Mouse (Mus musculus): ENCODE measurements around the gene Scamp3.
A peak's percentile ranks its signal among the peaks of the same experiment; 100 is the strongest.
"Not testable (repeated sequence)": the region's sequence is repeated elsewhere in the genome, so short reads cannot be mapped to it uniquely, and the experiment has no call there.

The Scamp3 gene

DNA sequence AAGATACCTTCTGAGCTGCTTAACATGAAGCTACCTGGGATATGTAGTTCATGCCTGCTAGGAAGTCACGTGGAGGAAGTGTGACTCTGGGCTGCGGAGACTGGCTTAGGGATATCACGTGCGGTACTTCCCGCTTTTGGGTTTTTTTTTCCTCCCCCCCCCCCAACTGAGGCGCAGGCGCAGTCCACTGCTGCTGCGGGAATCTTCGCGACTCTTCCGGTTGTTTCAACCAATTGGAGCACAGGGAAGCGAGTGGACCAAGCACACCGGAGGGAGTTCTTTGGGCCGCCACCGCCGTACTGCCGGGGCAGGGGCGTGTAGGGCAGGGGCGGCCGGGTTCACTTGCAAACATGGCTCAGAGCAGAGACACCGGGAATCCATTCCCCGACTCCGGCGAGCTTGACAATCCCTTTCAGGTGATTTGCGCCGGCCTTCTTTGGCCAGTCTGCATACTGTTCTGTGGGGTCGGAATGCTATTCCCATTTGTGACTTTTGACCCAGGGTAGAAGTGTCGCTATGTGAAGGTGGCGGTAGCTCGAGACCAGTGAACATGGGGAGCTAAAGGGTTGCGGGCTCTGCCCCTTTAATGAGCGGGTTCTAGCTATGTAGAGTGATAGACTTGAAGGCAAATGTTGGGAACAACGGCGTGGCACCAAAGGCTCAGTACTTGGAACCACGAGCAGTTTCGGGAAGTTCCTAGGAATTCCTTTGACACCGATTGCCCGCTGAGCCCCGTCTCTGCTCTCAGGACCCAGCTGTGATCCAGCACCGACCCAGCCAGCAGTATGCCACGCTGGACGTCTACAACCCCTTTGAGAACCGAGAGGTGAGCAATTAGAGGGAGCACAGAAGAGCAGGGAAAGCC, at the start of gene Scamp3:
Gene Scamp3 (plus strand): TSS at position 232 of the 865 bp plus-strand sequence.
- DNase-seq (ENCODE audit: low spot score): peak; percentile 95

DNA sequence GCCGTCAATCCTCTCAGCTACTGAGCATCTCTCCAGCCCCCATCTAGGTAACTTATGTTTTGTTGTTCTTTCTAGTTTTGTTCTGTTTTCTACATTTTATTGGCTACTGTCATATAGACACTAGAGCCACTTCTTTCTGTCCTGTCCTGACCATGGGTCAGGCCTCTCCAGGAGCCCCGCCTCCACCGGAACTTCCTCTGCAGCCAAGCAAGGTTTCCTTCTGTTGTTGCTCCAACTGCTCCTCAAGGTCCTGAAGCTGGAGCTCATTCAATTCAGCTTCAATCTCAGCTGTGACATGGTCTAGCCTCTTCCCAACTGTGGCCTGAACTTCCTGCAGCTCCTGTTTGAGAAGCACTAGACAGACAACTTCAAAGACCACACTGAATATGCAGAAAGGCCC, 47.4 kb upstream of the Scamp3 start:
- no peak for DNase-seq (ENCODE audit: low spot score)

DNA sequence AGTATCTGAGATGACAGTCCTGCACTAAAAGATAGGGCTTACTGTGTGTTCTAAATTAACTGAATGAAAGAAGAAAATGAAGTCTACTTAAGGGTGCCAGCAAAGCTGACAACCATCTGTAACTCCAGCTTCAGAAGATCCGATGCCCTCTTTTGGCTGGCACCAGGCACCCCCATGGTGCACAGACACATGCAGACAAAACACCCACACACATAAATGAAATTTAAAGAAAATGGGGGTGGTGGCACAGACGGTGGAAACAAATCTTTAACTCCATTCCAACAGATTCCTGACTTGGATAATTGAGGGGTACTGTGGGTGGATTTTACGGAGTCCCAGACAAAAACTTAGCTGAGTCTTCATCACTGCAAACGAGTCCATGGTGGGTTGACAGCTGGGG, 45.5 kb upstream of the Scamp3 start:
- no peak for DNase-seq (ENCODE audit: low spot score)

DNA sequence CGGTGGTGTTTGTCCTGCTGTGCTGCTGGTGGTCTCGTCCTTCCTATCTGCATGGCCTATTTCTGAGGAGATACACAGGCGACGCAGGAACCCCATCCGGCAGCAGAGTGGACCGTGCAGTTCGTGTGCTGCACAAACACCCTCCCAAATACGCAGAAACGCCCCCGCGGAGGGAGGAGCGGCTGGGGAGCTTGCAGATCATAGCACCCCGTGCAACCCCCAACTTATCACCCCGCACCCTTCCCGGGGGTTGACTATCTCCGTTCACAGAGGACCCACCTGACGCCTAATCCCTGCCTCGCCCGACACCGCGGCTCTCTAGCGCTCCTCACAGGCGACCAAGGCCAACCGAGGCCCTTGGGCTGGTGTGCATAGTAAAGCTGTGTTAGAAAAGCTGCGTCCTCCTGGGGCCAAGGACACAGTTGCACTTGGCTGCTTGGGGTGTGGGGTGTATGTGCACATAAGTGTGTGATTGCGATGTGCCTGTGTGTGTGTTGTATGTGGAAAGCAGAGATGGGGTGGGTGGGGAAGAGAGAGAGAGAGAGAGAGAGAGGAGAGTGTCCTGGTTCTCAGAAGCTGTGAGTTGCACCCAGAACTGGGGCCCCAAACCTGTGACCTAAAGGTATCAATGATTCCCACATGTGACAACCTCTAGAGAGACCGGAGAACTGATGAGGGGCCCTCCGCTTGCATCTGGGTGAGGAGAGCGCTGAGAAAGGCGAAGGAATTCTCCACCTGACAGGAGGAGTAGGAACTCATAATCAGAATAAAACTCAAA, 44.8 kb upstream of the Scamp3 start:
- DNase-seq (ENCODE audit: low spot score): peak; percentile 94

DNA sequence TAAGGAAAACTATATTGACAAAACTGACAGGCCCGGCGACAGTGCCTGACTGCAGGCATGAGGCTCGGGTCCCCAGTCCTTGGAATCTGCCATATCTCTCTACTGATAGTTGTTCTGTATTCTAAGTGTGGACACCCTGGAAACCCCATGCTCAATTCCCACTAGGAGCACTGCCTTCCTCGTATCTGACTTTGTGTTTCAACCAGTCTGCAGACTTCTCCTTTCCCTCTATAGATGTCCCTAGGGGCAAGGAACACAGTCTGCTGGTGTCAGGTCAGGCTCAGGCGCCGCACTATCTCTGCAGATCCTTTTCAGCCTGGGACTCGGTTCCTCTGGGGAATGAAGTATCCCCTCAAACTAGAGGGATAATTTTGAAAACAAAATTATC, 44.2 kb upstream of the Scamp3 start:
- no peak for DNase-seq (ENCODE audit: low spot score)

DNA sequence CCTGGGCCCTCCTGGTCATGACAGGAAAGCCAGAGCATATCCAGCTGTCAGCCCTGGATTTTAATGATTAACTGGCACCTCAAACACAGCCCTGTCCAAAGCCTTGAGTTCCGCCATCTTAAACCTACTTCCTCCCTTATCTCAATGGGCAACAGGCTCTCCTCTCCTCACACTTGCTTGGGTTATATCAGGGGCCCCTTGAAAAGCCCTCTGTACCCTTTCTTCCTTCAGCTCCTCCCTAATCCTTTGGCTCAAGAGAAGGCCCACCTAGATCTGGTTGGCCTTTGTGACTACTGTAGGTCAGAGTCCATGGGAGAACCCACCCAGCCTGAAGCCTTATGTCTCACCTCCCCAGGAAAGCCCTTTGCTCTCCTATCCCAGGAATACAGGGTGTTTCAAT, 43.5 kb upstream of the Scamp3 start:
- peak; percentile 59 for DNase-seq (ENCODE audit: low spot score)

DNA sequence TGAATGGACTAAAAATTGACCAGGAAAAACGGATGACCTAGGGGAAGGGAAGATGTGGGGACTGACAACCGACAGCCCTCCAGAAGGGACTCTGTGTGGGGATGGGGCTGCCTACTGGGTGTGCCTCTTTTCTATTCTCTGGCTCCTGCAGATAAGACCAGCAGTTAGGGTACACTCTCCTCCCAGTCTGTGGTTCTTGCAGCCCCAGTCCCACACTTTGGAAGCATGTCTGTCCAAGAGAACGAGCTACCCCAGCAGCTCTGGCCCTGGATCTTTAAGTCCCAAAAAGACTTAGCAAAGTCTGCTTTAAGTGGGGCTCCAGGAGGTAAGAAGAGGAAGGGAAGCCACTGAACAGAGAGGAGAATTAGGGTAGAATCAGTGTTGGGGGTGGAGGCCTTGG, 41.3 kb upstream of the Scamp3 start, which contains the start of gene Pklr:
Gene Pklr (plus strand): TSS at position 185 of the 400 bp plus-strand sequence.
- DNase-seq (ENCODE audit: low spot score): peak; percentile 74

DNA sequence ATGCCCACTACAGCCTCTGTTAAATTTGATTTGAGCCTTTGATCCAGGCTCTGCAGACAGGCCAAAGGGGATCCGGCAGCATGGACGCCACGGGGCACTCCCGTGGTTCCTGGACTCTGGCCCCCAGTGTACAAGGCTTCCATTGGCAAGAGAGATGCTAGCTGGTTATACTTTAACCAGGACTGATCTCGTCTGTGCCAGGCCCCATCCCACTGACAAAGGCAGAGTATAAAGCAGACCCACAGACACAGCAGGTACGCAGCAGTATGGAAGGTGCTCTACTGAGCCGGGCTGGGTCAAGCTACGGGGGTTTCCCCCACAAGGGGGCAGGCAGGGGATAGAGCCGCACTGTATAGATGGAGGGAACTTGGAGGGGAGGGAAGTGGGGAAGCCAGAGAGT, 40.9 kb upstream of the Scamp3 start:
- peak; percentile 57 for DNase-seq (ENCODE audit: low spot score)

DNA sequence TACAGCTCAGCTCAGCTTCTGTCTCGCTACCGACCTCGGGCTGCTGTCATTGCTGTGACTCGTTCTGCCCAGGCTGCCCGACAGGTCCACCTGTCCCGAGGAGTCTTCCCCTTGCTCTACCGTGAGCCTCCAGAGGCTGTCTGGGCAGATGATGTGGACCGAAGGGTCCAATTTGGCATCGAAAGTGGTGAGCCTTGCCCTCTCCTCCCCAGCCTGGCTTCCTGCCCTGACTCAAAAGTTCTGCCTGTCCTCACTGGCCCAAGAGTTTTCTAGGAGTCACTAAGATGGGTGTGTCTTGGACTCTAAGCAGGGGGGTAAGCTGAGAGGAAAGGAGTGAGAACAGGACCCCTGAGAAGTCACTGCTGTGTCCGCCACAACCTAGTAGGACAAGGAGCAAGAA, 32.5 kb upstream of the Scamp3 start:
- DNase-seq (ENCODE audit: low spot score): no peak

DNA sequence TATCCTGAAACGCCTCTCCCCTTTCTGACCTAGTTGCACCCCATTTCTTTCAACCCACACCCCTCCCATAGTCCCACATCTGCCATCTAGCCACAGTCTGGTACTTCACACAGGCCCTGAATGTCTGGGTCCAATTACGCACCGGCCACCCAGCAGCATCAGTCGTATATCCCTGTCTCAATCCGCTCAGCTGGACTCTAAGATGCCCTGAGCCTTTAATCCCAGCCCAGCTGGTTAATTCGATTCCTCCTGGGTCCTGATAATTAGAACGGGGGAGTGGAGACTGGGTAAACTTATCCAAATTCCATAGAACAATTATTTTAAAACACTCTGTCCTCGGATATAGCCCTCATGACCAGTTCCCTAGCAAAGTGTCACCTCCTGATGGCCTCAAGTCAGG, 31.7 kb upstream of the Scamp3 start:
- DNase-seq (ENCODE audit: low spot score): no peak

DNA sequence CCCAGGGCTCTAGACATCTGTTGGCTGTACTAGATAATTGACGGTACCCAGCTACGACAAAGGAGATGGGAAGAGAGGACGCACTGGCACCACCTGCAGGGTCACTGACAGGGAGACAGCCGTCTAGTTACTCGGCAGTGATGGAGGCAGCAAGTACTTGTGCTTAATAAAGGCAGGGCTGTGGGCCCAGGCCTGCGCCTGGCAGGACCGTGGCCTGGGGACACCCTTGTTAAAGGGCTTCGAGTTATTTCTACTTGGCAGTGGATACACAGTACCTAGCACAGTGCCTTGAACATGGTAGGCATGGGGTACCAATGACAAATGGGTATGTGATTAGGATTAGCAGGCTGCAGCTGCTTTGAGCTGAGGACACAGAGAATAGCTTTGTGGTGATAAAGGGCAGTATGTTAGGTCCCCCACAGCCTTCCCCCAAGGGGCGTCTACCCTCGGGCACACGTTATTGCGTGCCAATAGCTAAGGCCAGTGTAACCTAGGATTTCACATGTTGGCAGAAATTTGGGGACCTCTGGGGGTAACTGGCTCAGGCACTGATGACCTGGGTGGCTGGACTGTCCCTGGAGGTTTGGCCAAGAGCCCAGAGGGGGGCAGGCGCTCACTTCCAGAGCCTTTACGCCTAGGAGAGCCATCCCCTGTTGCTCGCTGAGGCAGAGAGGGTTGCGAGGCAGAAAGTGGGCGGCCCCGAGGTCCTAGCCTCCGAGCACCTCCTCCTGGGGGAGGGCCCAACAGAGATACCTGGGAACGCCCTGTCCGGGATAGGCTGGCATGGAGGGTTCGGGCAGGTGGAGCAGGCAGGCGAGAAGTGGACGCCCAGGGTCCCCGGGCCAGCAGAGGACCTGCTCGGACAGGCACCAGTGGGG, 29.9 kb upstream of the Scamp3 start:
- peak; percentile 73 for DNase-seq (ENCODE audit: low spot score)

DNA sequence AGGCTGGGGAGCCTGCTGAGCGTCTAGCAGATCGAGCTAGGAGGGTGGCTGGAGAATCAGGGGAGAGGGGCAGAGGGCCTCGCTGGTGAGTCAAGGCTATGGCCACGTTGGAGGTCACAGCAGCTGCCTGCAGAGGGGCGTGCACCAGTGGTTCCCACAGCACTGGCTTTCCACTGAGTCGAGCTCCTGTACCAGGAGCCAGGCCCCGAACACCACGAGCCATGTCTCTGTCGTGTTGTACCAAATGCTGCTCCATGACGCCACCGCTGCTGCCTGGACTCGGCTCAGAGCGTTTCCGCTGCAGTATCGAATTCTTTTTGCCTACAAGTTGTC, 29.3 kb upstream of the Scamp3 start:
- no peak for DNase-seq (ENCODE audit: low spot score)

DNA sequence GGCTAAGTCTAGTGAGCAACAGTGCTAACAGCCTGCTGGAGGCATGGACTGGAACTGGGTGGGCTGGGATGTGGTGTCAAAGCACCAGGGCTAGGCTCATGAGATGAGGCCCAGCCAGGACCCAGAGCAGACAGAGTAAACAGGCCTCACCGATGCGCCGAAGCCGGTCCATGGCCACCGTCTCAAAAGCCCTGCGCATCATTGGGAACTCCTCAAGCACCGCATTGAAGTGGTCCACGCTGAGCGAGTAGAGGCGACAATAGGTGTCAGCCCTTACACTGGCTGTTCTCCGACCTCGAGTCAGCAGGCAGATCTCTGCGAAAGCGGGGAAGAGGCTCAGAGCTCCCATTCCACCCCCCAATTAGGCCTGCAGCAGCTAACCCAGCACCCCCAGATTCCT, 28.7 kb upstream of the Scamp3 start:
- no peak for DNase-seq (ENCODE audit: low spot score)

DNA sequence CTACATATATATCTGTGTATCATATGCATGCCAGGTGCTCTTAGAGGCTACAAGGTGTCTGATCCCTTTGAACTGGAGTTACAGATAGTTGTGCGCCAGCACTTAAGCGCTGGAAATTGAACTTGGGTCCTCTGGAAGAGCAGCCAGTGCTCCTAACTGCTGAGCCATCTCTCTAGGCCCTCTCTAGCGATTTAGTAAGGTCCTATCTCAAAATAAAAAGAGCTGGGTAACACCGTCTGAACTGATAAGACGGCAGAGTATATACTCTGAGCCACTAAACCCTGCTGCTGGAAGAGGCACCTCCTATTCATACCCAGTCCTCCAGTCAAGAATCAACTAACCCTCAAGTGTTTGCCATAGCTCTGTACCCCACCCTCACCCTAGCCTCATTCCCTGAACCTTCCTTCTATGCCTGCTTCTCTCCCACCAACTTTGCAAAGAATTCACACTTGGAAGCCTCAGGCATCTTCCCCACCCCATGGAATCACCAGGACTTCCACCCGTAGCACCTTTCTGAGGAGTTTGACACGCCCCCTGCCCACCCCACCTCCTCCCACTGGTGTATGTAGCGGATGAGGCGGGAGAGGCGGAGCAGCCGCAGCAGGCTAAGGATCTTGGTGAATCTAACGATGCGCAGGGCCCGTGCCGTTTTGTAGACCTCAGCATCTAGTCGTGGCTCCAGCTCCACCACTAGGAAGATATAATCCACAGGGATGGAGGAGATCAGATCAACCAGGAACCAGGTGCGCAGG, 25.0 kb upstream of the Scamp3 start:
- DNase-seq (ENCODE audit: low spot score): no peak

DNA sequence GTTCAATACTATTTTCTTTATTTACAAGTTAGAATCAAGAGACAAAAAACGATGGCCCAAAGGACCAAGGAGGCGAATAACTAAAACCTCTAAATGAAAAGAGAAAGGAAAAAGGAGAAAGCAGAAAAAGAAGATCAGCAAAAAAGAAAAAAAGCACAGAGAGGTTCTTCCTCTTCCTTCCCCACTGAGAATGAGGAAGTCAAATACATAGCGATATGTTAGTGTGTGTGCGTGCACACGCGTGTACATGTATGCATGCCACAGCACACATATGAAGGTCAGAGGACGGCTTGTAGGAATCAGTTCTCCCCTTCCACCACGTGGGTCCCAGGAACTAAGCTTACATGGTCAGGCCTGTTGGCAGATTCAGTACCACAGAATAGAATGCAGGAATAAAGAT, 20.3 kb upstream of the Scamp3 start:
- DNase-seq (ENCODE audit: low spot score): no peak

DNA sequence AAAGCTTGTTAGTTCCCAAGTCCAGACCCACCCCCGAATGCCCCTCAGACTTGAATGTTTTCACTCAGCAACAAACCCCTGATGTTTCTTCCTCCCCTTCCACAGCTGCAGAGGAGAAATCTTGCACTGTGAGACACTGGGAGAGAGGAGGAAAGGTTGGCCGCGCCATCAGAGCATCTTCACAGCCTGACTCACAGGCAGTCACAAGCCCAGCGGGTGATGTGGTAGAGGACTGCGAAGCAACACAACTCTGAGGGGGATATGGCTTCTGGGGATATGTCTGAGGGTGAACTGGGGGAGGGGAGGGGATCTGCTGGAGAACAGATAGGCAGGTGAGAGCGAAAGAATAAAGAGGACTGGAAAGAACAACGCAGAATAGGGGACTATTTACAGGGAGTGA, 18.6 kb upstream of the Scamp3 start:
- DNase-seq (ENCODE audit: low spot score): no peak

DNA sequence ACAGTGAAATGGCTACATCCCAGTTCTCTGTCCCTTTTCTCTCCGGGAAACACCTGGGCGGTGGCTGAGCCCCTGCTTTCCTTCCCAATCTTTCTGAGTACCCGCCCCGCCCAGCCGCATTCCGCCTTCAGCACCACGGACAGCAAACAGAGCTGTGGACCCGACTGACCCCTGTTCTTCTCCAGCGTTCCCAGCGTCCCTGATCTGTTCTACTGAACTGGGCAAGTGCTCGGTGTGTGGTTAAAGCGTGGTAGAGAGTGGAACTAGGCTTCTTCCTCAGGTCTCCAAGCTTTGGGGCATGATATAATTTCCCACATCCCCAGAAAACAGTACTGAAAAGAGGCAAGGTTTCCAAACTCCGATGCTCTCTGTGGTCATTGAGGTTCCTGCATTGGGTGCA, 18.1 kb upstream of the Scamp3 start:
- DNase-seq (ENCODE audit: low spot score): no peak

DNA sequence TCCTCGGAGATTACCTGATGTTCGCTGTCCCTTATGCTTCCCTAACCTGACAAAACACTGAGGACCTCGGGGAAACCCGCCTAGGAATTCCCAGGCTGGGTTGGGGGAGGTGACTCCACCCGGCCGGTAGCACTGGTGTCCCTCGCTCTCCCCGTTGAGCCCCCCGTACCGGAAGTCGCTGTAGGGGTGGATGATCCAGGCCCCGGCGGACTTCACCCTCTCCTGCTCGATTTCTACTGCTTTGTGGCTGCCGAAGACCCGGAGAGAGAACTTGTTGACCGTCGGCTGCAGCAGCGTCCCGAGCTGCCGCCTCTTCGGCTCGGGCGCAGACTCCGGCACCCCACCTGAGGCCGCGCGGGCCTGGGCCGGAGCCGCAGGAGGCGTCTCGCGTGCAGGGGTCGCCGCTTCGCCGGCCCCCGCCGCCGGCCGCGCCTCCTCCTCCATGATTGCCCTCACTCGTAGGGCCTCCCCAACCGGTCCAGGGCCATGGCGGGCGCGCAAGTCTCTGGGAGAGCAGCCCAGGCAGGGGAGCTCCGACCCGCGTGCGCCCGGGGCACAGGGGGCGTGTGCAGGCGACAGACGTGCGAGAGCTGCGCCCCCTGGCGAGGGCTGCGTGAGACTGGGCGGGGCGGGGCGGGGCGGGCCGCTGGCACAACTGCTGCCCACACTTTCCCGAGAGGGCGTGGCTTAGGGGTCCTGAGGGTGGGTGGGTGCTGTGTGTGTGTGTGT, 17.5 kb upstream of the Scamp3 start, which contains the start of gene Hcn3:
Gene Hcn3 (minus strand): TSS at position 581 of the 729 bp plus-strand sequence.
- peak; percentile 70 for DNase-seq (ENCODE audit: low spot score)

DNA sequence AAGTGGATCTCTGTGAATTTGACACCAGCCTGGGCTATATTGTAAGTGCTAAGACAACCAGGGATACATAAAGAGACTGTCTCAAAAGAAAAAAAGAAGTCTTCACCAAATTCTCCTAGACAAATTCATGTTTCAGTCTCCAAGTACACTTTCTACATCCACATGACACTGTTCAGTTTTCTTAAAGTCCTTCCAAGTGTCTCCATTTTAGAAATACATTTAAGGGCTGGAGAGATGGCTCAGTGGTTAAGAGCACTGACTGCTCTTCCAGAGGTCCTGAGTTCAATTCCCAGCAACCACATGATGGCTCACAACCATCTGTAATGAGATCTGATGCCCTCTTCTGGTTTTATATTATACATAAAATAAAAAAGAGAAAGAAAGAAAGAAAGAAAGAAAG, 16.1 kb upstream of the Scamp3 start:
- not testable (repeated sequence) for DNase-seq (ENCODE audit: low spot score)

DNA sequence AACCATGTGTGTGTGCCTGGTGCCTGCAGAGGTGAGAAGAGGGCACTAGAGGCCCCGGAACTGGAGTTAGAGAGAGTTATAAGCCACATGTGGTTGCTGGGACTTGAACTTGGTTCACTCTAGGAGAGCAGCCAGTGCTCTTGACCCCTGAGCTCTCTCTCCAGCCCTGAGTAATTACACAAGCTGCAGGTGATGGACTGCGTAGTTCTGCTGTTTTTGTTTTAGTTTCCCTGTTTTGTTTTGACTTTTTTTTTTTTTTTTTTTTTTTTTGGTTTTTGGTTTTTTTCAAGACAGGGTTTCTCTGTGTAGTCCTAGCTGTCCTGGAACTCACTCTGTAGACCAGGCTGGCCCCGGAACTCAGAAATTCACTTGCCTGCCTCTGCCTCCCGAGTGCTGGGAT, 15.5 kb upstream of the Scamp3 start:
- no peak for DNase-seq (ENCODE audit: low spot score)

DNA sequence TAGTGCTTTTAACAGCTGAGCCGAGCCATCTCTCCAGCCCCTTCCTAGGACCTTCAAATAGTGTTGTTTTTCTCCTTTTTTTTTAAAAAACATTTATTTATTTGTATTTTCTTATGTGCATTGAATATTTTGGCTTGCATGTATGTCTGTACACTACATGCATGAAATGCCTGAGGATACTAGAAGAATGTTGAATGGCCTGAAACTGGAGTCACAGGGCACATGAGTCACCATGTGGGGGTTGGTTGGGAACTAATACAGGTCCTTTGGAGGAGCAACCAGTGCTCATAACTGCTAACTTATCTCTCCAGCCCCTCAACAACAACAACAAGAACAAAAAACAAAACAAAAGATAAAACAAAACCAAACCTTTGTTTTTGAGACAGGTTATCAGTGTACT, 14.2 kb upstream of the Scamp3 start:
- no peak for DNase-seq (ENCODE audit: low spot score)

All from c-Kit-positive CD71-positive TER-119-positive erythroid progenitor cells, embryonic 14.5 days (primary cell).